Mouse (Mus musculus): ENCODE measurements around the gene Slc16a14. TPM values are rescaled to one million over a fixed set of nuclear protein-coding genes. Genes with fewer than 3 reads are reported as not detected.

The Slc16a14 gene
- polyA plus RNA-seq, 1 experiment from 2014 or later: 12.0 TPM

- Histone ChIP-seq H3K9ac (no peak overlapping the region), H3K27ac (no peak overlapping the region), H3K4me2 (replicated peaks) (no peak overlapping the region), H3K36me3 (replicated peaks; ENCODE audit: control insufficient read depth, insufficient read depth) (no peaks in the 10 kb centered on the region), H3K4me3 (replicated peaks; ENCODE audit: low read length) (no peak overlapping the region), H3K4me1 (replicated peaks; ENCODE audit: control insufficient read depth, insufficient read depth, low read length) (no peaks in the 10 kb centered on the region), H3K9me3 (ENCODE audit: control insufficient read depth, low read length) (no peaks in the 10 kb centered on the region), H3K27me3 (ENCODE audit: control insufficient read depth, insufficient read depth, low read length) (no peaks in the 10 kb centered on the region)
- DNase-seq (ENCODE audit: low spot score) (peak; percentile 10), ATAC-seq (ENCODE audit: low FRiP score) (no peak)
- WGBS: 89% methylated on average over 2 of the region's 2 CpGs
These were observed 57.3 kb downstream of the Slc16a14 start for GRCm38 (mm10) chr1:84877590-84877989.

- no peak overlapping the region for H3K27ac ChIP-seq
- no peaks in the 10 kb centered on the region for H3K4me1 ChIP-seq (replicated peaks; ENCODE audit: control insufficient read depth, insufficient read depth, low read length)
- H3K4me3 ChIP-seq (replicated peaks; ENCODE audit: low read length): no peak overlapping the region
- no peak for DNase-seq (ENCODE audit: low spot score)
- no peaks in the 10 kb centered on the region for H3K9me3 ChIP-seq (ENCODE audit: control insufficient read depth, low read length)
- 68% methylated on average over 4 of the region's 4 CpGs for WGBS
- no peak overlapping the region for H3K4me2 ChIP-seq (replicated peaks)
- ATAC-seq (ENCODE audit: low FRiP score): no peak
- H3K36me3 ChIP-seq (replicated peaks; ENCODE audit: control insufficient read depth, insufficient read depth): no peaks in the 10 kb centered on the region
- H3K9ac ChIP-seq: no peak overlapping the region
- no peaks in the 10 kb centered on the region for H3K27me3 ChIP-seq (ENCODE audit: control insufficient read depth, insufficient read depth, low read length)
These were observed 62.0 kb downstream of the Slc16a14 start for GRCm38 (mm10) chr1:84872939-84873338.

GRCm38 (mm10) chr1:84872105-84872504 is 62.8 kb downstream of the Slc16a14 start:
- Histone ChIP-seq H3K27me3 (ENCODE audit: control insufficient read depth, insufficient read depth, low read length) (no peaks in the 10 kb centered on the region), H3K27ac (no peak overlapping the region), H3K9ac (no peak overlapping the region), H3K4me2 (replicated peaks) (no peak overlapping the region), H3K9me3 (ENCODE audit: control insufficient read depth, low read length) (no peaks in the 10 kb centered on the region), H3K36me3 (replicated peaks; ENCODE audit: control insufficient read depth, insufficient read depth) (no peaks in the 10 kb centered on the region), H3K4me3 (replicated peaks; ENCODE audit: low read length) (no peak overlapping the region), H3K4me1 (replicated peaks; ENCODE audit: control insufficient read depth, insufficient read depth, low read length) (no peaks in the 10 kb centered on the region)
- no peak for ATAC-seq (ENCODE audit: low FRiP score)
- 20% methylated on average over 3 of the region's 3 CpGs for WGBS
- no peak for DNase-seq (ENCODE audit: low spot score)

GRCm38 (mm10) chr1:84871131-84871530 is 63.8 kb downstream of the Slc16a14 start:
- Histone ChIP-seq H3K36me3 (replicated peaks; ENCODE audit: control insufficient read depth, insufficient read depth) (no peaks in the 10 kb centered on the region), H3K4me1 (replicated peaks; ENCODE audit: control insufficient read depth, insufficient read depth, low read length) (no peaks in the 10 kb centered on the region), H3K4me2 (replicated peaks) (no peak overlapping the region), H3K9ac (no peak overlapping the region), H3K27ac (no peak overlapping the region), H3K4me3 (replicated peaks; ENCODE audit: low read length) (no peak overlapping the region), H3K9me3 (ENCODE audit: control insufficient read depth, low read length) (no peaks in the 10 kb centered on the region), H3K27me3 (ENCODE audit: control insufficient read depth, insufficient read depth, low read length) (no peaks in the 10 kb centered on the region)
- 68% methylated on average over 6 of the region's 6 CpGs for WGBS
- ATAC-seq (ENCODE audit: low FRiP score) (no peak), DNase-seq (ENCODE audit: low spot score) (no peak)

GRCm38 (mm10) chr1:84869498-84869897 is 65.4 kb downstream of the Slc16a14 start:
- H3K4me3 ChIP-seq (replicated peaks; ENCODE audit: low read length): no peak overlapping the region
- no peaks in the 10 kb centered on the region for H3K36me3 ChIP-seq (replicated peaks; ENCODE audit: control insufficient read depth, insufficient read depth)
- no peaks in the 10 kb centered on the region for H3K9me3 ChIP-seq (ENCODE audit: control insufficient read depth, low read length)
- no peaks in the 10 kb centered on the region for H3K27me3 ChIP-seq (ENCODE audit: control insufficient read depth, insufficient read depth, low read length)
- WGBS: 52% methylated on average over 7 of the region's 7 CpGs
- no peak overlapping the region for H3K9ac ChIP-seq
- H3K4me1 ChIP-seq (replicated peaks; ENCODE audit: control insufficient read depth, insufficient read depth, low read length): no peaks in the 10 kb centered on the region
- DNase-seq (ENCODE audit: low spot score): no peak
- H3K27ac ChIP-seq: no peak overlapping the region
- no peak for ATAC-seq (ENCODE audit: low FRiP score)
- no peak overlapping the region for H3K4me2 ChIP-seq (replicated peaks)

- Histone ChIP-seq H3K9me3 (ENCODE audit: control insufficient read depth, low read length) (no peaks in the 10 kb centered on the region), H3K4me1 (replicated peaks; ENCODE audit: control insufficient read depth, insufficient read depth, low read length) (no peaks in the 10 kb centered on the region), H3K4me3 (replicated peaks; ENCODE audit: low read length) (no peak overlapping the region), H3K27me3 (ENCODE audit: control insufficient read depth, insufficient read depth, low read length) (no peaks in the 10 kb centered on the region), H3K36me3 (replicated peaks; ENCODE audit: control insufficient read depth, insufficient read depth) (no peaks in the 10 kb centered on the region), H3K9ac (no peak overlapping the region), H3K4me2 (replicated peaks) (no peak overlapping the region), H3K27ac (no peak overlapping the region)
- DNase-seq (ENCODE audit: low spot score): no peak
- 77% methylated on average over 4 of the region's 4 CpGs for WGBS
- no peak for ATAC-seq (ENCODE audit: low FRiP score)
These were observed 66.1 kb downstream of the Slc16a14 start for GRCm38 (mm10) chr1:84868841-84869240.

GRCm38 (mm10) chr1:84868311-84868710 is 66.6 kb downstream of the Slc16a14 start:
- Histone ChIP-seq H3K9me3 (ENCODE audit: control insufficient read depth, low read length) (no peaks in the 10 kb centered on the region), H3K36me3 (replicated peaks; ENCODE audit: control insufficient read depth, insufficient read depth) (no peaks in the 10 kb centered on the region), H3K27ac (no peak overlapping the region), H3K27me3 (ENCODE audit: control insufficient read depth, insufficient read depth, low read length) (no peaks in the 10 kb centered on the region), H3K4me3 (replicated peaks; ENCODE audit: low read length) (no peak overlapping the region), H3K9ac (no peak overlapping the region), H3K4me1 (replicated peaks; ENCODE audit: control insufficient read depth, insufficient read depth, low read length) (no peaks in the 10 kb centered on the region), H3K4me2 (replicated peaks) (no peak overlapping the region)
- DNase-seq (ENCODE audit: low spot score) (no peak), ATAC-seq (ENCODE audit: low FRiP score) (no peak)

GRCm38 (mm10) chr1:84866706-84867230 is 68.2 kb downstream of the Slc16a14 start:
- Histone ChIP-seq H3K4me3 (replicated peaks; ENCODE audit: low read length) (no peak overlapping the region), H3K9ac (no peak overlapping the region), H3K4me2 (replicated peaks) (no peak overlapping the region), H3K9me3 (ENCODE audit: control insufficient read depth, low read length) (no peaks in the 10 kb centered on the region), H3K36me3 (replicated peaks; ENCODE audit: control insufficient read depth, insufficient read depth) (no peaks in the 10 kb centered on the region), H3K4me1 (replicated peaks; ENCODE audit: control insufficient read depth, insufficient read depth, low read length) (no peaks in the 10 kb centered on the region), H3K27me3 (ENCODE audit: control insufficient read depth, insufficient read depth, low read length) (no peaks in the 10 kb centered on the region), H3K27ac (no peak overlapping the region)
- DNase-seq (ENCODE audit: low spot score): no peak
- 93% methylated on average over 3 of the region's 3 CpGs for WGBS
- no peak for ATAC-seq (ENCODE audit: low FRiP score)

- Histone ChIP-seq H3K4me2 (replicated peaks) (no peak overlapping the region), H3K4me1 (replicated peaks; ENCODE audit: control insufficient read depth, insufficient read depth, low read length) (no peaks in the 10 kb centered on the region), H3K9me3 (ENCODE audit: control insufficient read depth, low read length) (no peaks in the 10 kb centered on the region), H3K36me3 (replicated peaks; ENCODE audit: control insufficient read depth, insufficient read depth) (no peaks in the 10 kb centered on the region), H3K4me3 (replicated peaks; ENCODE audit: low read length) (no peak overlapping the region), H3K27ac (no peak overlapping the region), H3K9ac (no peak overlapping the region), H3K27me3 (ENCODE audit: control insufficient read depth, insufficient read depth, low read length) (no peaks in the 10 kb centered on the region)
- 89% methylated on average over 6 of the region's 6 CpGs for WGBS
- no peak for ATAC-seq (ENCODE audit: low FRiP score)
- DNase-seq (ENCODE audit: low spot score): no peak
These were observed 68.7 kb downstream of the Slc16a14 start for GRCm38 (mm10) chr1:84866231-84866630.

GRCm38 (mm10) chr1:84864645-84865044 is 70.3 kb downstream of the Slc16a14 start:
- 68% methylated on average over 2 of the region's 2 CpGs for WGBS
- H3K9me3 ChIP-seq (ENCODE audit: control insufficient read depth, low read length): no peaks in the 10 kb centered on the region
- DNase-seq (ENCODE audit: low spot score): no peak
- no peak overlapping the region for H3K4me3 ChIP-seq (replicated peaks; ENCODE audit: low read length)
- H3K27ac ChIP-seq: no peak overlapping the region
- ATAC-seq (ENCODE audit: low FRiP score): no peak
- H3K36me3 ChIP-seq (replicated peaks; ENCODE audit: control insufficient read depth, insufficient read depth): no peaks in the 10 kb centered on the region
- H3K4me2 ChIP-seq (replicated peaks): no peak overlapping the region
- no peaks in the 10 kb centered on the region for H3K27me3 ChIP-seq (ENCODE audit: control insufficient read depth, insufficient read depth, low read length)
- no peaks in the 10 kb centered on the region for H3K4me1 ChIP-seq (replicated peaks; ENCODE audit: control insufficient read depth, insufficient read depth, low read length)
- H3K9ac ChIP-seq: no peak overlapping the region
